Comparison of ENCODE assay signal across 8 mouse cellular contexts in genomic region chr14:105034712-105035377, GRCm38 (mm10).
DNase-seq lines count a peak whose midpoint lies in the region; ATAC-seq and TF ChIP-seq lines count a peak whose summit lies in the region.

No protein-coding gene starts in this region.

- no peaks in the 10 kb centered on the region for H3K27me3 ChIP-seq in embryonic facial prominence, embryonic 12.5 days
- H3K27me3 ChIP-seq in midbrain, embryonic 16.5 days (ENCODE audit: control insufficient read depth, insufficient read depth, low read depth, low read length) = no peaks in the 10 kb centered on the region
- no peaks in the 10 kb centered on the region for H3K27me3 ChIP-seq in cerebellum, adult 2 months (ENCODE audit: control insufficient read depth, insufficient read depth, low read length)

- no peaks in the 10 kb centered on the region for H3K4me1 ChIP-seq in embryonic facial prominence, embryonic 12.5 days
- H3K4me1 ChIP-seq in midbrain, embryonic 16.5 days (ENCODE audit: control insufficient read depth, insufficient read depth, low read length) = no peaks in the 10 kb centered on the region
- H3K4me1 ChIP-seq in cerebellum, adult 2 months (ENCODE audit: control insufficient read depth, insufficient read depth, low read length) = no peaks in the 10 kb centered on the region

- no peak overlapping the region for H3K4me3 ChIP-seq in left cerebral cortex, adult 2 months
- no peak overlapping the region for H3K4me3 ChIP-seq in embryonic facial prominence, embryonic 12.5 days
- H3K4me3 ChIP-seq in midbrain, embryonic 16.5 days (ENCODE audit: low read depth, low read length) = no peak overlapping the region
- no peak overlapping the region for H3K4me3 ChIP-seq in cerebellum, adult 2 months (replicated peaks; ENCODE audit: insufficient read depth, low read depth, low read length)

- no peak overlapping the region for H3K9ac ChIP-seq in embryonic facial prominence, embryonic 12.5 days
- H3K9ac ChIP-seq in midbrain, embryonic 16.5 days (ENCODE audit: low read depth, low read length) = no peak overlapping the region

- ATAC-seq in cerebellum, adult (ENCODE audit: insufficient number of reproducible peaks, low FRiP score, low TSS enrichment) = peak; percentile 56; the same call in 1 of the 2 replicates
- no peak for ATAC-seq in embryonic facial prominence, embryonic 12.5 days (ENCODE audit: insufficient number of reproducible peaks, insufficient read depth, low FRiP score, low TSS enrichment)
- peak; percentile 79 for ATAC-seq in midbrain, embryonic 16.5 days

- no peak for DNase-seq in cerebellum, adult 9-11 months
- DNase-seq in left cerebral cortex, adult 2 months (ENCODE audit: extremely low spot score in 1 of 2, low spot score in 2 of 2) = no peak
- DNase-seq in left cerebral cortex, adult 18-20 months (ENCODE audit: low spot score in 2 of 2) = no peak
- DNase-seq in adipocyte (ENCODE audit: low spot score) = no peak
- DNase-seq in cerebellum, adult 2 months = no peak

- peak overlapping the region; percentile 19 for H3K4me2 ChIP-seq in embryonic facial prominence, embryonic 12.5 days (replicated peaks)
- H3K4me2 ChIP-seq in midbrain, embryonic 16.5 days (ENCODE audit: low read length) = peak overlapping the region; percentile 21

- WGBS in embryonic facial prominence, embryonic 12.5 days = 35% methylated on average over 14 of the region's 14 CpGs
- WGBS in midbrain, embryonic 16.5 days = 38% methylated on average over 14 of the region's 14 CpGs
- 36% methylated on average over 14 of the region's 14 CpGs for WGBS in cerebellum, adult 2 months

- TF ChIP-seq POLR2A in cerebellum, adult 2 months (IDR thresholded peaks at IDR 0.05; ENCODE audit: borderline replicate concordance, insufficient read depth, low read length) = no peak

- intact Hi-C loops in left cerebral cortex, adult 2 months (cut with DNase I) = loop anchor here (2.0 kb wide), 1 partner anchor 996 kb away; no protein-coding TSS in a partner anchor

- TF ChIP-seq CTCF in left cerebral cortex, adult 2 months (IDR thresholded peaks at IDR 0.05) = peak; percentile 43
- no peak for TF ChIP-seq CTCF in cerebellum, adult 2 months (IDR thresholded peaks at IDR 0.05; ENCODE audit: borderline replicate concordance, insufficient read depth, low read depth, low read length)

- H3K36me3 ChIP-seq in embryonic facial prominence, embryonic 12.5 days = no peaks in the 10 kb centered on the region
- H3K36me3 ChIP-seq in midbrain, embryonic 16.5 days (ENCODE audit: control insufficient read depth, insufficient read depth, low read length) = no peaks in the 10 kb centered on the region

- H3K9me3 ChIP-seq in embryonic facial prominence, embryonic 12.5 days = no peaks in the 10 kb centered on the region
- no peaks in the 10 kb centered on the region for H3K9me3 ChIP-seq in midbrain, embryonic 16.5 days (replicated peaks; ENCODE audit: control insufficient read depth, low read length, poor library complexity, severe bottlenecking)

- no peak overlapping the region for H3K27ac ChIP-seq in left cerebral cortex, adult 2 months
- H3K27ac ChIP-seq in embryonic facial prominence, embryonic 12.5 days = no peak overlapping the region
- no peak overlapping the region for H3K27ac ChIP-seq in midbrain, embryonic 16.5 days (ENCODE audit: low read length)
- H3K27ac ChIP-seq in cerebellum, adult 2 months (ENCODE audit: insufficient read depth, low read length) = no peak overlapping the region
